In genomic region chr17:30874276-30874675, GRCm38 (mm10) we compare ENCODE assay signal across 12 mouse cellular contexts. TPM values are rescaled to one million over a fixed set of nuclear protein-coding genes. Genes with fewer than 3 reads are reported as not detected.
DNase-seq lines count a peak whose midpoint lies in the region; ATAC-seq and TF ChIP-seq lines count a peak whose summit lies in the region.
"Had no signal": no experiment of that assay in that cellular context is flagged by ENCODE, and none has a peak within 500 bp of the region (broad histone marks: within the 10 kb centered on the region; RNA-seq: fewer than 3 reads in every experiment).

No protein-coding gene starts in this region.

- 58% methylated on average over 15 of the region's 15 CpGs for WGBS in lung, adult 2 months

- peaks cover 55% of the 10 kb centered on the region for H3K9me3 ChIP-seq in G1E (replicated peaks)
- H3K9me3 ChIP-seq: neural tube, embryonic 15.5 days had no signal

- TF ChIP-seq CTCF in lung, adult 2 months (IDR thresholded peaks at IDR 0.05; ENCODE audit: insufficient read depth, low read length) = peak; percentile 30; the same call in 1 of the 2 replicates
- peak; percentile 53 for TF ChIP-seq CTCF in G1E (IDR thresholded peaks at IDR 0.05; ENCODE audit: low read depth, low read length)

- H3K27me3 ChIP-seq in G1E (ENCODE audit: insufficient read depth, low read length) = no peaks in the 10 kb centered on the region; the same call in 1 of the 2 replicates
- H3K27me3 ChIP-seq: neural tube, embryonic 15.5 days had no signal

- DNase-seq in lung, adult 2 months = no peak
- no peak for DNase-seq in lung, postnatal 14 days
- no peak for DNase-seq in G1E (ENCODE audit: low spot score)
- DNase-seq in lung, postnatal 10 days = peak; percentile 31
- no peak for DNase-seq in layer of hippocampus, adult 8-10 months (ENCODE audit: low spot score in 2 of 2)
- no peak for DNase-seq in urinary bladder, postnatal 4 days (ENCODE audit: low spot score in 2 of 2)
- DNase-seq: adrenal gland, adult 2 months; kidney, postnatal 4 days had no signal

- H3K4me1 ChIP-seq in lung, adult 2 months (ENCODE audit: control insufficient read depth, insufficient read depth, low read length) = 0 out of 2 replicates have a peak, but pooled peaks cover 2% of the 10 kb centered on the region
- no peaks in the 10 kb centered on the region for H3K4me1 ChIP-seq in G1E (ENCODE audit: insufficient read depth, low read depth, low read length)

- peaks cover 20% of the 10 kb centered on the region for H3K36me3 ChIP-seq in G1E (replicated peaks)
- H3K36me3 ChIP-seq: neural tube, embryonic 15.5 days had no signal

- TF ChIP-seq POLR2A in lung, adult 2 months (IDR thresholded peaks at IDR 0.05; ENCODE audit: borderline replicate concordance, extremely low read depth, low read depth, low read length) = no peak

- H3K4me3 ChIP-seq in lung, adult 2 months (replicated peaks; ENCODE audit: extremely low read depth, low read depth, low read length) = no peak overlapping the region
- H3K4me3 ChIP-seq in G1E (ENCODE audit: low read depth, low read length) = no peak overlapping the region
- H3K4me3 ChIP-seq: neural tube, embryonic 15.5 days had no signal

- ATAC-seq in G1E (ENCODE audit: extremely low read depth, insufficient number of reproducible peaks, low FRiP score, poor library complexity, severe bottlenecking) = no peak
- ATAC-seq in erythroblast, adult 5-6 weeks (replicated peaks; ENCODE audit: low FRiP score, poor library complexity, severe bottlenecking) = peak; percentile 39; the same call in 1 of the 2 replicates
- no peak for ATAC-seq in megakaryocyte, adult 5-6 weeks (ENCODE audit: poor library complexity, severe bottlenecking)

RNA-seq across cellular contexts. Expression of gene Glp1r, which starts 27.3 kb away (rescaled TPM):
- polyA plus RNA-seq in lung, adult 2 months (2012; rRNA removed) = 43.6 and 54.1 TPM in 2 replicates
- total RNA-seq in G1E (2014; fragmentation: Nextera tagmentation) (not detected in 2 replicates), G1E (2017) (0.05 TPM in 1 of 2 replicates, not detected in the other)
- polyA plus RNA-seq in G1E (2012) = not detected in 2 replicates
- not detected in 2 replicates for total RNA-seq in erythroblast, adult 5-6 weeks (2015; ENCODE audit: low replicate concordance)
- not detected in 2 replicates for total RNA-seq in erythroblast, adult 5-6 weeks (2017; ENCODE audit: low replicate concordance)
- total RNA-seq in layer of hippocampus, adult 8-10 months (2022) = 1 to 10 TPM; 2.2 to 3.3 (median 2.5) TPM
- total RNA-seq in megakaryocyte, adult 5-6 weeks (2015) = 0.07 TPM in 1 of 2 replicates, not detected in the other
- not detected in 2 replicates for total RNA-seq in megakaryocyte, adult 5-6 weeks (2017)
- polyA plus RNA-seq: macrophage had no signal
